Mouse (Mus musculus) kidney, embryonic 16.5 days (tissue): Measurements from ENCODE around the gene Ankrd6. TPM values are rescaled to one million over a fixed set of nuclear protein-coding genes. Genes with fewer than 3 reads are reported as not detected.
"Not testable (repeated sequence)": the region's sequence is repeated elsewhere in the genome, so short reads cannot be mapped to it uniquely, and the experiment has no call there.

Experiments used
- ATAC-seq: fragments of 200-750 bp; cut with Nextera tagmentation; 2 replicates; pipeline ENCODE4 v1.8.0; 2017; ENCODE audit warnings: moderate TSS enrichment; ENCODE audit not compliant: low FRiP score, low TSS enrichment
- H3K27ac ChIP-seq: fragments of 300-500 bp; sonication (generic); 2 replicates; pipeline ENCODE4 v1.5.1; 2014; ENCODE audit warnings: low read length
- H3K27me3 ChIP-seq: fragments of 300-500 bp; sonication (generic); 2 replicates; pipeline ENCODE4 v1.6.1; 2014; ENCODE audit warnings: low read length, control low read depth, mixed read lengths; ENCODE audit not compliant: insufficient read depth
- H3K36me3 ChIP-seq: fragments of 300-500 bp; sonication (generic); 2 replicates; pipeline ENCODE4 v1.6.1; 2014; ENCODE audit warnings: low read length, control low read depth, mixed read lengths; ENCODE audit not compliant: insufficient read depth
- H3K4me1 ChIP-seq: fragments of 300-500 bp; sonication (generic); 2 replicates; pipeline ENCODE4 v1.6.1; 2014; ENCODE audit warnings: low read length, control low read depth, mixed read lengths; ENCODE audit not compliant: insufficient read depth
- H3K4me2 ChIP-seq: fragments of 300-500 bp; sonication (generic); replicated peaks from 2 replicates; pipeline ENCODE4 v1.6.1; 2014; ENCODE audit warnings: low read depth, low read length
- H3K4me3 ChIP-seq: fragments of 300-500 bp; sonication (generic); 2 replicates; pipeline ENCODE4 v1.5.1; 2014; ENCODE audit warnings: mild to moderate bottlenecking, low read length
- H3K9ac ChIP-seq: fragments of 300-500 bp; sonication (generic); replicated peaks from 2 replicates; pipeline ENCODE4 v1.6.1; 2014; ENCODE audit warnings: low read length
- H3K9me3 ChIP-seq: fragments of 300-500 bp; sonication (generic); 2 replicates; pipeline ENCODE4 v1.6.1; 2016; ENCODE audit warnings: low read length, control low read depth
- WGBS: fragments of 180-500 bp; shearing (Covaris S2); extraction: QIAGEN DNeasy Blood & Tissue Kit; methylation state at CpG from one replicate; pipeline ENCODE4 v1.1.7; 2014; 5-methylcytosine and 5-hydroxymethylcytosine counted together
- polyA plus RNA-seq: library from polyadenylated mRNA; unstranded; fragments of >200 nt; fragmentation: Nextera tagmentation; extraction: Ambion mirVana; gene quantifications from 2 replicates; pipeline ENCODE4 v1.2.1, GENCODE M21; 2015

Ankrd6 gene
- polyA plus RNA-seq, 1 experiment from 2014 or later: 13.8 TPM

DNA sequence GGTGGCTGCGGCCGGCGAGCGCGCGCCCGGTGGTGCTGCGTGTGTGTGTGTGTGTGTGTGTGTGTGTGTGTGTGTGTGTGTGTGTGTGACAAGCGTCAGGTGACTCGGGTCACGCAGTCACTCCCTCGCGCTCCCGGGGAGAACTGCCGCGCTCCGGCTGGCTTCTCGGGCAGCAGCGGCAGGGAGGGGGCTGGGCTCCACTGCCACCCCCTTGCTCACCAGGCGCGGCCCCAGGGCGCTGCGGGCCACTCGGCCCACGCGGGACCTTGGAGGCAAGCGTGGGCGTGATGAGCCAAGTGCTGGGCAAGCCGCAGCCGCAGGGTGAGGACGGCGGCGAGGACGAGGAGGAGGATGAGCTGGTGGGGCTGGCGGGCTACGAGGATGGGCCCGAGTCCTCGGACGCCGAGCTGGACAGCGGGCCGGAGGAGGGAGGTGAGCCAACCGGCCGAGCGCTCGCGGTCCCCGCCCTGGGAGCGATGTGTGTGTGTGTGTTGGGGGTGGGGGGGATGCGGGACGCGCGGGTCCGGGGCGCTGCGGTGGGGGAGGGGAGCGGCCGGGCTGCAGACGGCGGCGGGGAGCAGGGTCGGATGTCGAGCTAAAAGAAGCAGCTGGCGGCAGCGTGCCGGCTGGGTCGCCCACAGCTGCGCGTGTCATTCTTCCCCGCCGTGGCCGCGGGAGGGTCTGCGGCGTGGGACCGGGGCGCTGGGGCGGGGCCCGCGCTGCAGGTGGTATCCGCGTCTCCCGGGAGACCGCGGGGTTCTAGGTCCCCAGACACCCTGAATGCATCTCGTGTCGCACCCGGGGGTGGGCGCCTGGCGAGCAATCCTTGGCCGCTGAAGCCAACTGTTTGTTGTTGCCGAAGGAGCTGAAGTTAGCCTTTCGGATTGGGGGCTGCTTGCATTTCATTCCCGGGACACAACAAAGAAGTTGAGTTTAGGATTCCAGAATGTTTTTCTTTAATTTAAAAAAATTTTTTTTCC lies 32.8 kb upstream of the Ankrd6 start:
- under 1% methylated on average over 74 of the region's 94 CpGs for WGBS
- no peaks in the 10 kb centered on the region for H3K36me3 ChIP-seq
- H3K9me3 ChIP-seq: no peaks in the 10 kb centered on the region
- peak overlapping the region; percentile 83 for H3K4me3 ChIP-seq
- H3K27me3 ChIP-seq: 0 out of 2 replicates have a peak, but pooled peaks cover 4% of the 10 kb centered on the region
- H3K27ac ChIP-seq: peak overlapping the region; percentile 74
- H3K4me1 ChIP-seq: peaks cover 13% of the 10 kb centered on the region
- H3K4me2 ChIP-seq: peak overlapping the region; percentile 100
- ATAC-seq: peak; percentile 69
- peak overlapping the region; percentile 81 for H3K9ac ChIP-seq

DNA sequence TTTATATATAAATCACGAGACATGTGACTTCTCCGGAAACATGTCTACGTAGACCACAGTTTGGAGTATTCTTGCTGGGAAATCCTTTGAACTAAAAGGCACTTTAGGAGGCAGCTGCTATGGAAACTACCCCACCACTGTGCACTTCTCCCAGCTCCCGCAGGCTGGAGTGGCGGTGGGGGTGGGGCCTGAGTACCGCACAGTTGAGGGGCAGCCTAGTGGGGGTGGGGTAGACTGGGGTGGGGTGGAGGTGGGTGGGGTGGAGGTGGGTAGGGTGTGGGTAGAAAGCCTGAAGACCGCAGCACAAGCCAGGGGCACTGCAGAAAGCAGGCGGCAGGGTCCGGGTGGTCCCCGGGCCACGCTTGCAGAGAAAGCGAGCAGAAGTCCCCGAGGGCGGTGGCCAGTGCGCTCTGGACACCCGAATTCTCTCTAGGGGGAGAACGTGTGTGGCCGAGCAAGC lies 32.1 kb upstream of the Ankrd6 start, which contains the start of gene Rragd:
Gene Rragd (plus strand): TSS at position 322 of the 460 bp plus-strand sequence.
- Histone ChIP-seq H3K9me3 (no peaks in the 10 kb centered on the region), H3K9ac (peak within 1 kb of the TSS; percentile 81), H3K27me3 (0 out of 2 replicates have a peak, but pooled peaks cover 4% of the 10 kb centered on the region), H3K4me2 (peak within 1 kb of the TSS; percentile 100), H3K27ac (peak within 1 kb of the TSS; percentile 74), H3K4me1 (peaks cover 13% of the 10 kb centered on the region), H3K4me3 (peak within 1 kb of the TSS; percentile 83), H3K36me3 (no peaks in the 10 kb centered on the region)
- ATAC-seq: peak; percentile 69
- WGBS: under 1% methylated on average over 16 of the region's 18 CpGs

DNA sequence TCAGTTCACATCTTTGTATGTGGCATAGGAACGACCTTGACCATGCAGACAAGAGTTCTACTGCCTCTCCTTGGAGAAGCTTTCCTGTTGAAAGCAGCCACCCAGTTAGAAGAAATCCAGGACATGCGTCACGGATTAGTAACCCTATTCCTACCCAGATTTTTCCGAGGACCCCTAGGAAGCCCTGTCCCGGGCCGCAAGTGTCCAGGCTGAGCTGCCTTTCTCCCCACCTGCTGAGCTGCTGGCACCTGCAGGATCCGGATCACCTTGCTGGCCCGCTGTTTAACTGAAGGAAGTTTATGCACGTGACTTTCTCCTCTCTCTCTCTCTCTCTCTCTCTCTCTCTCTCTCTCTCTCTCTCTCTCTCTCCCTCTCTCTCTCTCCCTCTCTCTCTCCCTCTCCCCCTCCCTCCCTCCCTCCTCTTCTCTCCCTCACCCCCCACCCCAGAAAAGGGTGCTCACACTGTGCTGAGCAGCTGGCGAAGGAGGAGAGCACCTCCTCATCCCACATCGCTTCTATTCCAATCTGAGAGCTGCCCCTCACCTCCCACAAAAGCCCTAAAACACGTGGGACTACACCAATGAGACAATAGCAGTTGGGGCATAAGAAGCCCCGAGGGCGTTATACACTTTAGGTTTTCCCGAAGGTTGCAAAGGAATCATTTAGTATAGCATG lies 31.5 kb upstream of the Ankrd6 start:
- peak overlapping the region; percentile 81 for H3K9ac ChIP-seq
- no peaks in the 10 kb centered on the region for H3K36me3 ChIP-seq
- H3K9me3 ChIP-seq: no peaks in the 10 kb centered on the region
- 2% methylated on average over 15 of the region's 15 CpGs for WGBS
- peak overlapping the region; percentile 83 for H3K4me3 ChIP-seq
- 0 out of 2 replicates have a peak, but pooled peaks cover 4% of the 10 kb centered on the region for H3K27me3 ChIP-seq
- H3K4me1 ChIP-seq: peaks cover 13% of the 10 kb centered on the region
- peak overlapping the region; percentile 100 for H3K4me2 ChIP-seq
- H3K27ac ChIP-seq: peak overlapping the region; percentile 35
- ATAC-seq: peak; percentile 40; the same call in 1 of the 2 replicates

DNA sequence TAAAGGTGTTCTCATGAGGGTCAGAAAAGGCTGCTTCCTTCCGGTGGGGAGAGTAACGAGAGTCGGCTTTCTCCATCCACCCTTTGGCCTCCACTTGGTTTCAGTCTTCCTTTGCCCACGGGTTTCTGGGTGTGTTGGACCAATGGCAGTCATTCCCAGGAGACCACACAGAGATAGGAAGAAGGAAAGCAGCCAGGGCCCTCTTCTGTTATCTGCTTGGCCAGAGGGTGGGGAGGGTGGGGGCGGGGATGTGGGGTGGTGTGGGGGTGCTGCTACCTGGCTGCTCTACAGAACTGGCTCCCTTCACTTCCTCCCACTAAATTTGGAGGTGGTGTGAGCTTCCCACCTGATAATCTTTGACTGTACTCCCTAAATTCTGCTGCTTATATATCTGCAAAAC lies 31.0 kb upstream of the Ankrd6 start:
- Histone ChIP-seq H3K4me3 (no peak overlapping the region; the same call in 1 of the 2 replicates), H3K4me1 (peaks cover 13% of the 10 kb centered on the region), H3K9ac (no peak overlapping the region), H3K4me2 (peak overlapping the region; percentile 100), H3K27me3 (0 out of 2 replicates have a peak, but pooled peaks cover 4% of the 10 kb centered on the region), H3K27ac (no peak overlapping the region), H3K36me3 (no peaks in the 10 kb centered on the region), H3K9me3 (no peaks in the 10 kb centered on the region)
- WGBS: 28% methylated on average over 5 of the region's 5 CpGs
- no peak for ATAC-seq

DNA sequence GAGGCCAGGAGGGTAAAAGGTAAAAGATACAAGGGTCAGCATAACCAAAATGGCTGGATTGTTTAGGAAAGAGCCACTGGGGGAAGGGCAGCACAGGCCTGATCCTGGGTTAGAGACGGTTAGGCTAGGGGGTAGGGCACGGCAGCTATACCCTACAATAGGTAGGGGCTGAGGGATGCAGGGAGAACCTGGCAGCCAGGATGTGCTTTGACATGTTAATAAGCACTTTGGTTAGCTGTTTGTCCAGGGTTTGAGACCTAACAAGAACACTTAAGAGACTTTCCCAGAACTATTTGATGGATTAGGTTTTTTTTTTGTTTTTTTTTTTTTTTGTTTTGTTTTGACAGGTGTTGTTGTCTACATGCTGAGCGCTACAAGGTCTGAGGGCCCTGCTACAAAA lies 29.4 kb upstream of the Ankrd6 start:
- H3K27ac ChIP-seq: no peak overlapping the region
- H3K4me3 ChIP-seq: no peak overlapping the region
- ATAC-seq: no peak
- no peaks in the 10 kb centered on the region for H3K9me3 ChIP-seq
- no peak overlapping the region for H3K9ac ChIP-seq
- peaks cover 11% of the 10 kb centered on the region for H3K4me1 ChIP-seq
- 0 out of 2 replicates have a peak, but pooled peaks cover 4% of the 10 kb centered on the region for H3K27me3 ChIP-seq
- H3K36me3 ChIP-seq: no peaks in the 10 kb centered on the region
- no peak overlapping the region for H3K4me2 ChIP-seq
- 77% methylated on average over 3 of the region's 3 CpGs for WGBS

DNA sequence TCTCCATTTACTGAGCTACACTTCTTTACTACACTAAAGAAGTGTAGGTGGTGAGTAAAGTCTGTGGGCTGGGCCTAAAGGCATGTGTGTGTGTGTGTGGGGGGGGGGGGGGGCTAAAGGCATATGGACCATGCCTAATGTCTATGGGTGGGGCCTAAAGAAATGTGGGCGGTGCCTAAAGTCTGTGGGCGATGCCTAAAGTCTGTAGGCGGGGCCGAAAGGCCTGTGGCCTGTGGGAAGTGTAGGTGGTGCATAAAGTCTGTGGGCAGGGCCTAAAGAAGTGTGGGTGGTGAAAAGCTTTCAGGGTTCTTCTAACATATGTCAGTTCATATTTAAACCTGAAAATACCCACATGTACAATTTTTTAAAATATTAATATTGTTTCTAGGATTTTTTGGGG lies 26.7 kb upstream of the Ankrd6 start:
- H3K9ac ChIP-seq: no peak overlapping the region
- H3K27me3 ChIP-seq: 0 out of 2 replicates have a peak, but pooled peaks cover 4% of the 10 kb centered on the region
- H3K4me3 ChIP-seq: no peak overlapping the region
- 91% methylated on average over 4 of the region's 4 CpGs for WGBS
- ATAC-seq: no peak
- no peaks in the 10 kb centered on the region for H3K36me3 ChIP-seq
- H3K27ac ChIP-seq: no peak overlapping the region
- 0 out of 2 replicates have a peak, but pooled peaks cover under 1% of the 10 kb centered on the region for H3K4me1 ChIP-seq
- peaks cover 15% of the 10 kb centered on the region for H3K9me3 ChIP-seq
- H3K4me2 ChIP-seq: no peak overlapping the region

DNA sequence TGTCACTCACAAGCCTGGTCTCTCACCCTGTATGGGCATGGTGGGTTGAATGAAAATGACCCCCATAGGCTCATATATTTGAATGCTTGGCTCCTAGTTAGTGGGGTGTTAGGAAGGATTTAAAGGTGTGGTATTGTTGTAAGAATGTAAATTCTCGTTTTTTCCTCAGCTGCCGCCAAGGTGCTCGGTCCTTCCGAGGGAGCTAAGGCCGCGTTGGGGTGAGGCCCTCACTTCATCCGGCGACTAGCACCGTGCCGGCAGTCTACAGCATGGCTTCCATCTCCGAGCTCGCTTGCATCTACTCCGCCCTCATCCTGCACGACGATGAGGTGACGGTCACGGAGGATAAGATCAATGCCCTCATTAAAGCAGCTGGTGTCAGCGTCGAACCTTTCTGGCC lies 14.0 kb upstream of the Ankrd6 start:
- 86% methylated on average over 19 of the region's 19 CpGs for WGBS
- not testable (repeated sequence) for ATAC-seq, H3K9ac ChIP-seq, H3K27me3 ChIP-seq, H3K4me2 ChIP-seq, H3K4me1 ChIP-seq, H3K27ac ChIP-seq, H3K36me3 ChIP-seq, H3K4me3 ChIP-seq, H3K9me3 ChIP-seq

DNA sequence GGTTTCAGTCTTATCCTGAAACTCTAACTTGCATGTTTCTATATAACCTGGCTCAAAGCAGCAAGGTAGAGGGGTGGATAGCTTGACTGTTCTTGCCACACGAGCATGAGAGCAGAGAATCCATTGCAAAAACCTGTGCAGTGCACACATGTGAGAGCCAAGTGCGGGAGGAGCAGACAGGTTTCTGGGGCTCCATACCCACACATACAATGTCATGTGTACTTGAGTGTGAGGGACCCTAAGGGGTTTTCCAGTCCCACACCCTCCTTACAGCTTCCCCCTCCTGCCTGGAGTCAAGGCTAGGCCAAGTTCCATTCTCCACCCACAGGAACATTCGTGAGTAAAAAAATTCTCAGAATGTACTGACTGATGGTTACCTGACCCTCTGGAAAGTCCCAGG lies 10.8 kb upstream of the Ankrd6 start:
- Histone ChIP-seq H3K9me3 (no peaks in the 10 kb centered on the region), H3K27ac (no peak overlapping the region), H3K4me3 (no peak overlapping the region), H3K36me3 (no peaks in the 10 kb centered on the region), H3K4me1 (no peaks in the 10 kb centered on the region), H3K27me3 (no peaks in the 10 kb centered on the region), H3K9ac (no peak overlapping the region), H3K4me2 (no peak overlapping the region)
- WGBS: 60% methylated on average over 3 of the region's 3 CpGs
- ATAC-seq: no peak

DNA sequence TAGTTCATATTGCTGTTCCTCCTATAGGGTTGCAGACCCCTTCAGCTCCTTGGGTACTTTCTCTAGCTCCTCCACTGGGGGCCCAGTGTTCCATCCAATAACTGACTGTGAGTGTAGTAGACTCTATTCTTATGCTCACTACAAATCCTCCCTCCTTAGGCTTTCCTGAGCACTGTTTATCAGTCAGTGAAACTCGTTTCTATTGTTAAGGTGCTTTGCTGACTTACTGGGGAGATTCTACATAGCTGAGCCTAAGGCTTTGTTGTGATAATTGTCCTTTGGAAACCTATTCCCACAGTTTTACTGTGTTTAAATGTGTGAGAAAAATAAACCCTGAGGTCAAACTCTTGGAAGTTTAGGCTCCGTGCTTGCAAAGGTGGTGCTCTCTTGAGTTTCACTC lies 5.8 kb upstream of the Ankrd6 start:
- no peak overlapping the region for H3K27ac ChIP-seq
- H3K9me3 ChIP-seq: no peaks in the 10 kb centered on the region
- H3K36me3 ChIP-seq: no peaks in the 10 kb centered on the region
- H3K4me3 ChIP-seq: no peak overlapping the region
- no peaks in the 10 kb centered on the region for H3K27me3 ChIP-seq
- 50% methylated on average over 2 of the region's 2 CpGs for WGBS
- no peak overlapping the region for H3K9ac ChIP-seq
- H3K4me2 ChIP-seq: no peak overlapping the region
- peaks cover 14% of the 10 kb centered on the region; the same call in 1 of the 2 replicates for H3K4me1 ChIP-seq
- ATAC-seq: no peak
